Mouse (Mus musculus) neural tube, embryonic 12.5 days (tissue): ENCODE results near the gene Otud7a. TPM values are rescaled to one million over a fixed set of nuclear protein-coding genes. Genes with fewer than 3 reads are reported as not detected.
A peak's percentile ranks its signal among the peaks of the same experiment; 100 is the strongest.

ENCODE experiments used
- ATAC-seq: fragments of 200-750 bp; cut with Nextera tagmentation; 2 replicates; pipeline ENCODE4 v1.8.0; 2017; ENCODE audit warnings: low read depth, mild to moderate bottlenecking, moderate TSS enrichment, moderate library complexity; ENCODE audit not compliant: low FRiP score
- H3K27ac ChIP-seq: fragments of 300-500 bp; sonication (generic); 2 replicates; pipeline ENCODE4 v1.5.1; 2016
- H3K27me3 ChIP-seq: fragments of 300-500 bp; sonication (generic); replicated peaks from 2 replicates; pipeline ENCODE4 v1.6.1; 2016; ENCODE audit warnings: mild to moderate bottlenecking
- H3K36me3 ChIP-seq: fragments of 300-500 bp; sonication (generic); 2 replicates; pipeline ENCODE4 v1.6.1; 2016; ENCODE audit warnings: mild to moderate bottlenecking
- H3K4me1 ChIP-seq: fragments of 300-500 bp; sonication (generic); 2 replicates; pipeline ENCODE4 v1.6.1; 2016
- H3K4me2 ChIP-seq: fragments of 300-500 bp; sonication (generic); replicated peaks from 2 replicates; pipeline ENCODE4 v1.6.1; 2016; ENCODE audit warnings: mild to moderate bottlenecking
- H3K4me3 ChIP-seq: fragments of 300-500 bp; sonication (generic); 2 replicates; pipeline ENCODE4 v1.5.1; 2016
- H3K9ac ChIP-seq: fragments of 300-500 bp; sonication (generic); 2 replicates; pipeline ENCODE4 v1.6.1; 2016; ENCODE audit warnings: mild to moderate bottlenecking
- H3K9me3 ChIP-seq: fragments of 300-500 bp; sonication (generic); 2 replicates; pipeline ENCODE4 v1.6.1; 2016; ENCODE audit warnings: mild to moderate bottlenecking
- whole genome bisulfite sequencing: fragments of 180-500 bp; shearing (Covaris S2); methylation state at CpG from one replicate; pipeline ENCODE4 v1.1.7; 2016; 5-methylcytosine and 5-hydroxymethylcytosine counted together
- polyA plus RNA-seq: library from polyadenylated mRNA; unstranded; fragments of >200 nt; fragmentation: Nextera tagmentation; extraction: Ambion mirVana; gene quantifications from 2 replicates; pipeline ENCODE4 v1.2.1, GENCODE M21; 2016

Gene Otud7a
- 3.9 and 4.2 TPM in 2 replicates for polyA plus RNA-seq

DNA sequence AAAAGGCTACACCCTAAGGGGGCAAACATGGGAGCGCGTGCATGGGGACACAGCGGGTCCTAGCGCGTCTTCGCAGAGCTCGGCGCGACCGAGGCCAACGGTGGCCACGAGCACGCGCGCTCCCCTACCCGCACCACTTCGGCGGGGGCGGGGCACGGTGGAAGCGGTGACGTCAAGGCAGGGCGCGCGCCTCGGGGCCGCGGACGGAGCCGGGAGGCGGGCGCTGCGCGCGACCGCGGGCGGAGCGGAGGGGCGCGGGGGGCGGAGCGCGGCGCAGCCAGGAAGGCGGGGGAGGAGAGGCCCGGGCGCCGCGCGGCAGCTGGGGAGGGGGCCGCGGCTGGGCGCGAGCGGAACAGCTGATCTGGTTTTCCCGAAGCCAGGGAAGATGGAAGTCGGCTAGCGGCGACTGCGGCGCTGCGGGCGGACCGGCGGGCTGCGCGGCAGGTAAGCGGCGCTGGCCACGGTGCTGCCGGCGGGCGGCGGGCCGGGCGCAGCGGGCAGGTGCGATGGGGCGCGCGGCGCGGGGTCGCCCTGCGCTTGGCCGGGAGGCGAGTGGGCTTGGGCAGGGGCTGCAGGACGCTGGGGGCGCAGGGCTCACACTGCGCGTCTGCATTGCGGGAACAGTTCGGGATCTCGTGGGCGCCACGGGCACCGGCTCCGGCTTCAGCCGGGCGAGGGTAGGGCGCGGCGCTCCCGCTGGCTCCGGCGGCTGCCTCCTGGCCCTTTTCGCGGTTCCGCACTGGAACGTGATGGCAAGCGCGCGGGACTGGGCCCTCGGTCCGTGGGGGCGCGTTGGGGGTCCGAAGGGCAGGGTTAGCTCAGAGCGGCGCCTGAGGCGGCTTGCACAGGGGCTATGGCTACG is at the start of gene Otud7a:
Gene Otud7a, plus strand, starts transcription at position 268 of the 862 bp plus-strand sequence.
- WGBS = under 1% methylated on average over 116 of the region's 123 CpGs
- Histone ChIP-seq H3K9ac (peak within 1 kb of the TSS; percentile 75), H3K4me1 (peaks cover 8% of the 10 kb centered on the region; the same call in 1 of the 2 replicates), H3K36me3 (no peaks in the 10 kb centered on the region), H3K27me3 (peaks cover 2% of the 10 kb centered on the region), H3K4me2 (peak within 1 kb of the TSS; percentile 91), H3K4me3 (peak within 1 kb of the TSS; percentile 68), H3K9me3 (no peaks in the 10 kb centered on the region), H3K27ac (peak within 1 kb of the TSS; percentile 72)
- peak; percentile 93 for ATAC-seq

- no peak overlapping the region for H3K4me2 ChIP-seq
- H3K4me1 ChIP-seq = no peaks in the 10 kb centered on the region
- no peaks in the 10 kb centered on the region for H3K36me3 ChIP-seq
- H3K9ac ChIP-seq = no peak overlapping the region
- no peaks in the 10 kb centered on the region for H3K27me3 ChIP-seq
- H3K4me3 ChIP-seq = no peak overlapping the region
- no peak overlapping the region for H3K27ac ChIP-seq
- no peak for ATAC-seq
- no peaks in the 10 kb centered on the region for H3K9me3 ChIP-seq
These were observed 38.6 kb upstream of the Otud7a start for GRCm38 (mm10) chr7:63405988-63406387.

GRCm38 (mm10) chr7:63445346-63445700 is 772 bp downstream of the Otud7a start:
- WGBS = 25% methylated on average over 10 of the region's 10 CpGs
- ATAC-seq = no peak
- Histone ChIP-seq H3K4me1 (peaks cover 8% of the 10 kb centered on the region; the same call in 1 of the 2 replicates), H3K27me3 (peaks cover 2% of the 10 kb centered on the region), H3K9ac (peak overlapping the region; percentile 75), H3K4me2 (peak overlapping the region; percentile 91), H3K27ac (peak overlapping the region; percentile 72; the same call in 1 of the 2 replicates), H3K4me3 (peak overlapping the region; percentile 68), H3K9me3 (no peaks in the 10 kb centered on the region), H3K36me3 (no peaks in the 10 kb centered on the region)

GRCm38 (mm10) chr7:63446951-63447350 is 2.4 kb downstream of the Otud7a start:
- Histone ChIP-seq H3K27ac (no peak overlapping the region), H3K4me2 (no peak overlapping the region), H3K4me1 (peaks cover 8% of the 10 kb centered on the region; the same call in 1 of the 2 replicates), H3K9me3 (no peaks in the 10 kb centered on the region), H3K9ac (no peak overlapping the region), H3K4me3 (no peak overlapping the region), H3K36me3 (no peaks in the 10 kb centered on the region), H3K27me3 (peaks cover 2% of the 10 kb centered on the region)
- 50% methylated on average over 1 of the region's 1 CpGs for WGBS
- no peak for ATAC-seq

GRCm38 (mm10) chr7:63455228-63455627 is 10.7 kb downstream of the Otud7a start:
- 74% methylated on average over 3 of the region's 3 CpGs for WGBS
- Histone ChIP-seq H3K4me2 (no peak overlapping the region), H3K4me1 (no peaks in the 10 kb centered on the region), H3K9ac (no peak overlapping the region), H3K36me3 (no peaks in the 10 kb centered on the region), H3K4me3 (no peak overlapping the region), H3K9me3 (no peaks in the 10 kb centered on the region), H3K27ac (no peak overlapping the region), H3K27me3 (no peaks in the 10 kb centered on the region)
- no peak for ATAC-seq

DNA sequence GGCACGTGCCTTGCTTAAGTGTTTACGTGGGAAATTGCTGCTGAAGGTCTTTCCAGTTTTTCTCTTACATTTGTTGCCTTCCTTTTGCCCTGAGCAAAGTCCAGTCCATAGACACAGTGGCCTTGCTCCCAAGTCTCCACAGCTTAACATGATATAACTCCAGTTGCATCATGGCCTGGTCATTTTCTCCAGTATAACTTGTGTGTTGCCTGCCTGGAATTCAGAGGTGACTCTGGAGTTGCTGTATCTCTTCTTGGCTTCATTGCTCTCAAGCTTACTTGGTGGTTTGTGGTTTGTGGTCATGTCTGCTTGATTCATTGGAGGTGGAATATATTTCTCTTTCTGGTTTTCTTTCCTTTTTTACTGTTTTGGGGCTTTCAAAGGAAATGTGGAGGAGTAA is 17.7 kb downstream of the Otud7a start:
- no peak for ATAC-seq
- Histone ChIP-seq H3K9me3 (no peaks in the 10 kb centered on the region), H3K4me1 (no peaks in the 10 kb centered on the region), H3K4me3 (no peak overlapping the region), H3K27ac (no peak overlapping the region), H3K9ac (no peak overlapping the region), H3K27me3 (no peaks in the 10 kb centered on the region), H3K4me2 (no peak overlapping the region), H3K36me3 (no peaks in the 10 kb centered on the region)
- WGBS = 88% methylated on average over 2 of the region's 2 CpGs

GRCm38 (mm10) chr7:63462684-63463083 is 18.1 kb downstream of the Otud7a start:
- Histone ChIP-seq H3K36me3 (no peaks in the 10 kb centered on the region), H3K4me1 (no peaks in the 10 kb centered on the region), H3K9me3 (no peaks in the 10 kb centered on the region), H3K27ac (no peak overlapping the region), H3K9ac (no peak overlapping the region), H3K4me3 (no peak overlapping the region), H3K27me3 (no peaks in the 10 kb centered on the region), H3K4me2 (no peak overlapping the region)
- no peak for ATAC-seq
- WGBS = 71% methylated on average over 2 of the region's 2 CpGs

DNA sequence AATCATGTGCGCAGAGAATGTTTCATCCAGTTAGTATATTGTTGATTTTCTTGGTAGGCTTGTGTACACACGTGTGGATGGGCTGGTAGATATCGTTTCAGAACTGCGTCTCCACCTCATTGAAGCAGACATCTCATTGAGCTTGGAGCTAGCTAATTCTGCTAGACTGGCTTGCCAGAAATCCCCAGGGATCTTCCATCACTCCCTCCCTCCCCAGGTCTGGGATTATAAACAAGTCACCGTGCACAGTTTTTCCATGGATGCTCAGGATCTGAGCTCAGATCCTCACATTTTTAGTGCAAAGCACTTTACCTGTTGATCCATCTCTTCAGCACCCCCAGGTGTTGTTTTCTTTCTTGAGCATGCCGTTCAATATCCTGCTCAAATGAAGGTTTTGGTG is 22.2 kb downstream of the Otud7a start:
- H3K27ac ChIP-seq = no peak overlapping the region
- no peaks in the 10 kb centered on the region for H3K27me3 ChIP-seq
- no peak for ATAC-seq
- H3K9me3 ChIP-seq = no peaks in the 10 kb centered on the region
- H3K9ac ChIP-seq = no peak overlapping the region
- H3K36me3 ChIP-seq = no peaks in the 10 kb centered on the region
- H3K4me3 ChIP-seq = no peak overlapping the region
- 93% methylated on average over 6 of the region's 6 CpGs for WGBS
- H3K4me2 ChIP-seq = no peak overlapping the region
- H3K4me1 ChIP-seq = no peaks in the 10 kb centered on the region

- Histone ChIP-seq H3K36me3 (no peaks in the 10 kb centered on the region), H3K27me3 (no peaks in the 10 kb centered on the region), H3K9me3 (no peaks in the 10 kb centered on the region), H3K4me1 (no peaks in the 10 kb centered on the region), H3K9ac (no peak overlapping the region), H3K27ac (no peak overlapping the region), H3K4me3 (no peak overlapping the region), H3K4me2 (no peak overlapping the region)
- 88% methylated on average over 3 of the region's 3 CpGs for WGBS
- ATAC-seq = no peak
These were observed 23.7 kb downstream of the Otud7a start for GRCm38 (mm10) chr7:63468258-63468657.

GRCm38 (mm10) chr7:63483091-63483490 is 38.5 kb downstream of the Otud7a start:
- H3K9me3 ChIP-seq = no peaks in the 10 kb centered on the region
- no peak for ATAC-seq
- no peak overlapping the region for H3K4me2 ChIP-seq
- no peak overlapping the region for H3K9ac ChIP-seq
- H3K36me3 ChIP-seq = no peaks in the 10 kb centered on the region
- H3K27ac ChIP-seq = no peak overlapping the region
- H3K27me3 ChIP-seq = no peaks in the 10 kb centered on the region
- 93% methylated on average over 2 of the region's 2 CpGs for WGBS
- no peaks in the 10 kb centered on the region for H3K4me1 ChIP-seq
- H3K4me3 ChIP-seq = no peak overlapping the region

DNA sequence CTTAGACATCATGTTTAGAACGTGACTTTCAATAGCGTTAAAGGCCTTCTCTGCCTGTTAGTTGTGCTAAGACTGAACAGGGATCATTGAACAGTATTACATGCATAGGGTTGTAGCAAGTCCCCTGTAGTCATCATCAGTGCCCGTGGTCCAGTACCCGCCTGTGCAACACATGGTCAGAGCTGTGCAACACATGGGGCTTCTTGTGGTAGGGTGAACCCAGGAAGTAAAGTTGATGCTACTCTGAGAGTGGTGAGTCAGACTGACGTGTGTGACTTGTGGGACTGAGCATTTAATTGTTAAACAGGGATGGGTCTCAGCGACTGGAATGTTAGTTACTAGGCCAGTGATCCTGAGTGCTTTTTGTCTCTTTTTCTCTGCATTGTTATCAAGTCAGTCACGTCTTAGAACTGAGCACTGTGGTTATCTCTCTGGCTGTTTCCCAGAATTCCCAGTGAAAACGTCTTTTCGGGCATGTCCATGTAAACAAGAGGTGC is 52.5 kb downstream of the Otud7a start:
- 85% methylated on average over 9 of the region's 9 CpGs for WGBS

GRCm38 (mm10) chr7:63504202-63504601 is 59.7 kb downstream of the Otud7a start:
- H3K9me3 ChIP-seq = no peaks in the 10 kb centered on the region
- no peak overlapping the region for H3K27ac ChIP-seq
- no peaks in the 10 kb centered on the region for H3K27me3 ChIP-seq
- ATAC-seq = peak; percentile 53; the same call in 1 of the 2 replicates
- 30% methylated on average over 2 of the region's 2 CpGs for WGBS
- no peak overlapping the region for H3K4me3 ChIP-seq
- H3K4me2 ChIP-seq = no peak overlapping the region
- no peaks in the 10 kb centered on the region for H3K4me1 ChIP-seq
- H3K9ac ChIP-seq = no peak overlapping the region
- H3K36me3 ChIP-seq = no peaks in the 10 kb centered on the region

More for the DNA sequence above, 52.5 kb downstream of the Otud7a start:
- Histone ChIP-seq H3K27me3 (no peaks in the 10 kb centered on the region), H3K4me3 (no peak overlapping the region), H3K4me2 (no peak overlapping the region), H3K9ac (no peak overlapping the region), H3K9me3 (no peaks in the 10 kb centered on the region), H3K27ac (no peak overlapping the region), H3K4me1 (no peaks in the 10 kb centered on the region), H3K36me3 (no peaks in the 10 kb centered on the region)
- ATAC-seq = no peak

GRCm38 (mm10) chr7:63508079-63508478 is 63.5 kb downstream of the Otud7a start:
- Histone ChIP-seq H3K4me2 (no peak overlapping the region), H3K9me3 (no peaks in the 10 kb centered on the region), H3K36me3 (no peaks in the 10 kb centered on the region), H3K4me1 (no peaks in the 10 kb centered on the region), H3K27ac (no peak overlapping the region), H3K27me3 (no peaks in the 10 kb centered on the region), H3K4me3 (no peak overlapping the region), H3K9ac (no peak overlapping the region)
- no peak for ATAC-seq
- WGBS = 94% methylated on average over 2 of the region's 2 CpGs
